Mouse (Mus musculus) E14TG2a.4 (cell line): ENCODE results near the gene Ier2.
A peak's percentile ranks its signal among the peaks of the same experiment; 100 is the strongest.

Source experiments
- H3K27me3 ChIP-seq: 2 replicates; pipeline ENCODE4 v1.6.1; 2014; ENCODE audit warnings: low read length, control low read depth; ENCODE audit not compliant: insufficient read depth
- H3K36me3 ChIP-seq: 2 replicates; pipeline ENCODE4 v1.6.1; 2014; ENCODE audit warnings: low read length, control low read depth; ENCODE audit not compliant: insufficient read depth
- H3K4me1 ChIP-seq: replicated peaks from 2 replicates; pipeline ENCODE4 v1.6.1; 2014; ENCODE audit warnings: low read depth, low read length, control low read depth
- H3K4me3 ChIP-seq: replicated peaks from 2 replicates; pipeline ENCODE4 v1.5.1; 2014; ENCODE audit warnings: mild to moderate bottlenecking, low read length
- H3K9me3 ChIP-seq: 2 replicates; pipeline ENCODE4 v1.6.1; 2014; ENCODE audit warnings: low read length, control low read depth
- CTCF ChIP-seq: conservative IDR thresholded peaks from 2 replicates; pipeline ENCODE4 v1.5.1; 2014; ENCODE audit warnings: low read length
- NANOG ChIP-seq: IDR thresholded peaks from 2 replicates; pipeline ENCODE4 v1.6.1; 2014; ENCODE audit warnings: borderline replicate concordance, low read length, mixed read lengths
- POU5F1 ChIP-seq: IDR thresholded peaks from 2 replicates; pipeline ENCODE4 v1.6.1; 2014; ENCODE audit warnings: low read length, borderline replicate concordance

Ier2 gene

DNA sequence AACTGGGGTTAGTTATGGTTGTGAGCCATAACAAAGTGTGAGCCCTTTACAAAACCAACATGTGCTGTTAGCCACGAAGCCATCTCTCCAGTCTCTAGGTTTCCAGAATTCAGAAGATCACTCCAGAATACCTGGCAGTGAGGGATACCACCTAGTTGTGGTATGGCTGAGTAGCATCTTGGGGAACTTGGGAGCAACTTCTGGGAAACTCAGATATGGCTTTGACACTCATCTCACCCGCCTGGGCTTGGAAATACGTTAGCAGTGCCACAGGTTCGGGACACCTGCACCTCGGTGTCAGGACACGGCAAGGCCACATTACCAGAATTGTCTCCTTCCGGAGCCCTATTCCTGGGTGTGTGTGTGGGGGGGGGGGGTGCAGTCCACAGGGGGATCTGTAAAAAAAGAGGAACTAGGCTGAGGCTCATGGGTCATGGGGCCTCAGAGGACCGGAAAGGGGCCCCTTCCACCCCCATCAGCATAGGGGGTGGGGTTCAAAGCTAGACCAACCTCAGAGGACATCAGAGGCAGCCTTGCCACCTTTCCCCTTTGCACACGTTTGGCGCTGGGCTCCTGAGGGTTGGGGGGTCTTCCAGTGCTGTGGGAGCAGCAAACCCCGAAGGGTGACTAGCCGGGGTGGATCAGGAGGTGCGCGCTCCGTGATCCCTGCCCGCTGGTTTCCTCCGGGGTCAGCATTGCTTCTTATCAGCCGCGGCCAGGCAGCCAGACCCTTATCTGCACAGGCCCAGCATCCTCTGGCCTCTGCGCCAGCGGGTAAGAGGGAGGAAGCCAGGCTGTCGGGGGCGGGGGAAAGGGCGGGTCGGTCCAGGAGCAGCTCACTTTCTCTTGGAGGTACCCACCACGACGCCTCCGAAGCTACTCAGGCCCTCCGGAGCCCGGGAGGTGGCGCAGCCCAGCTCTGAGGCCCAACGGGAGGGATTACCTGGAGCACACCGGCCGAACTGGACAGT, 38.6 kb upstream of the Ier2 start, which contains the start of gene Lyl1:
TSS of gene Lyl1 (plus strand) at position 517 of the 971 bp plus-strand sequence.
- Histone ChIP-seq H3K36me3 (peaks cover 41% of the 10 kb centered on the region), H3K4me3 (peak within 1 kb of the TSS; percentile 64), H3K4me1 (peaks cover 70% of the 10 kb centered on the region), H3K9me3 (no peaks in the 10 kb centered on the region), H3K27me3 (peaks cover 49% of the 10 kb centered on the region)
- TF ChIP-seq POU5F1 (no peak), CTCF (no peak), NANOG (no peak)

GRCm38 (mm10) chr8:84700526-84700925, 37.9 kb upstream of the Ier2 start:
- no peak for TF ChIP-seq NANOG
- no peak for TF ChIP-seq CTCF
- TF ChIP-seq POU5F1 = no peak
- H3K27me3 ChIP-seq = peaks cover 43% of the 10 kb centered on the region
- H3K36me3 ChIP-seq = peaks cover 48% of the 10 kb centered on the region
- H3K4me1 ChIP-seq = peaks cover 70% of the 10 kb centered on the region
- H3K9me3 ChIP-seq = no peaks in the 10 kb centered on the region
- H3K4me3 ChIP-seq = no peak overlapping the region

DNA sequence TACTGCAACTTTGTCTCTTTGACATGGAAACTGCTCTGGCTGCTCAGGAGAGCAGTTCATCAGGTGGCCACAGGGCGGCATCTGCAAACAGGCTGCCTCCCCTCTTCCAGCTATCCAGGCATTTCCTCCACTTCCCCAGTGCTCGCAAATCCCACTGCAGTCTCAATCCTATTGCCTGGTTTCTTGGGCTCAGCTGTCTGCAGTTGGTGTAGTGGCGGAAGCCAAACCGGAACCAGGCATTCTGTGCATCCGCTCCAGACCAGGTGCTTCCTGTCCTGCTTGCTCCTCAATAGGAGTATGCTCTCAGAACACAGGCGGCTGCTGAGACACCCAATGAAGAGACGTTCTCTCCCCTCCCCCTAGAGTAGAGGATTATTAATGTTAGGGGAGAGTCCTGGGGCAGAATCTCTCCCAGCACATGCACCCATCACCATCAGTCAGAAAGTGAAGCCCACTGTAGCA, 37.2 kb upstream of the Ier2 start:
- peaks cover 70% of the 10 kb centered on the region for H3K4me1 ChIP-seq
- H3K36me3 ChIP-seq = peaks cover 55% of the 10 kb centered on the region
- TF ChIP-seq POU5F1 (no peak), CTCF (peak; percentile 80)
- H3K27me3 ChIP-seq = peaks cover 37% of the 10 kb centered on the region
- H3K9me3 ChIP-seq = no peaks in the 10 kb centered on the region
- no peak overlapping the region for H3K4me3 ChIP-seq

DNA sequence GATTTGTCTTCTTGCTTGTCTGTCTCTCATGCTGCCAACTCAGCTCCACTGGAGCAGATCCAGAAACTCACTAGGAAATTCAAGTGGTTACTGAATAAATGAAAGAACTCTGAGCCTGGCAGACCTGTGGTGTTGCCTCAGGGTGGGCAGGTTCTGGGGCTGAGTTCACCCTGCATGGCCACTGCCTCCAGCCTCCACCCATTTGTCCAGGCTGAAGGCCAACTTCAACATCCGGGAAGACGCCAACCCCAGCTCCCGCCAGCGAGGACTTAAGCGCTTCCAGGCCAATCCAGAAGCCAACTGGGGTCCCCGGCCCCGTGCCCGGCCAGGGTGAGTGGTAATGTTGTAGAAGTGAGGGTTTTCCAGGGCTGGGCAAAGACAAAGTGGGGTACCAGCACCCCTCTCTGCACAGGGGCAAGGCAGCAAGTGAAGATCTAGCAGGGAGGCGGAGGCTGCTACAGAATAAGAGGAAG, 36.3 kb upstream of the Ier2 start:
- Histone ChIP-seq H3K9me3 (no peaks in the 10 kb centered on the region), H3K4me3 (no peak overlapping the region), H3K4me1 (peaks cover 71% of the 10 kb centered on the region), H3K36me3 (peaks cover 64% of the 10 kb centered on the region), H3K27me3 (peaks cover 27% of the 10 kb centered on the region)
- TF ChIP-seq POU5F1 = no peak
- no peak for TF ChIP-seq CTCF
- TF ChIP-seq NANOG = no peak

DNA sequence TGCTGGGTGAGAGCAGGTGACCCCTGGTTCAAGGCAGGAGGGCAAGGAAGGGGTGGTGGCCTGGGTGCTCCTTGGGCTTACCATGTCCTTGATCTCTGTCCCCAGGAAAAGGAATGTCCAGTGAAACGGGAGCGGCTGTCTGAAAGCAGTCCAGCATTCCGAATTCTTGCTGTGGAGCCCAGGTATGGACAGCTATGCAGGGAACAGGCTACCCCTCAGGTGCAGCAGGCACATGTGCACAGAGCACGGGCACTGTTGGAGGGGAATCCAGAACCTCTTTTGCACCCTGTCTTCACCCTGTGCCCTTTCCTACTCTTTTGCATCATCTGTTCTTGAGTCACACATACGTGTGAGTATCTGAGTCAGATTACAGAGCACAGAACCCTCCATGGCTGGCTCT, 35.6 kb upstream of the Ier2 start:
- TF ChIP-seq CTCF = no peak
- no peak for TF ChIP-seq NANOG
- TF ChIP-seq POU5F1 = no peak
- H3K9me3 ChIP-seq = no peaks in the 10 kb centered on the region
- H3K4me3 ChIP-seq = no peak overlapping the region
- H3K36me3 ChIP-seq = peaks cover 71% of the 10 kb centered on the region
- peaks cover 21% of the 10 kb centered on the region for H3K27me3 ChIP-seq
- H3K4me1 ChIP-seq = peaks cover 70% of the 10 kb centered on the region

DNA sequence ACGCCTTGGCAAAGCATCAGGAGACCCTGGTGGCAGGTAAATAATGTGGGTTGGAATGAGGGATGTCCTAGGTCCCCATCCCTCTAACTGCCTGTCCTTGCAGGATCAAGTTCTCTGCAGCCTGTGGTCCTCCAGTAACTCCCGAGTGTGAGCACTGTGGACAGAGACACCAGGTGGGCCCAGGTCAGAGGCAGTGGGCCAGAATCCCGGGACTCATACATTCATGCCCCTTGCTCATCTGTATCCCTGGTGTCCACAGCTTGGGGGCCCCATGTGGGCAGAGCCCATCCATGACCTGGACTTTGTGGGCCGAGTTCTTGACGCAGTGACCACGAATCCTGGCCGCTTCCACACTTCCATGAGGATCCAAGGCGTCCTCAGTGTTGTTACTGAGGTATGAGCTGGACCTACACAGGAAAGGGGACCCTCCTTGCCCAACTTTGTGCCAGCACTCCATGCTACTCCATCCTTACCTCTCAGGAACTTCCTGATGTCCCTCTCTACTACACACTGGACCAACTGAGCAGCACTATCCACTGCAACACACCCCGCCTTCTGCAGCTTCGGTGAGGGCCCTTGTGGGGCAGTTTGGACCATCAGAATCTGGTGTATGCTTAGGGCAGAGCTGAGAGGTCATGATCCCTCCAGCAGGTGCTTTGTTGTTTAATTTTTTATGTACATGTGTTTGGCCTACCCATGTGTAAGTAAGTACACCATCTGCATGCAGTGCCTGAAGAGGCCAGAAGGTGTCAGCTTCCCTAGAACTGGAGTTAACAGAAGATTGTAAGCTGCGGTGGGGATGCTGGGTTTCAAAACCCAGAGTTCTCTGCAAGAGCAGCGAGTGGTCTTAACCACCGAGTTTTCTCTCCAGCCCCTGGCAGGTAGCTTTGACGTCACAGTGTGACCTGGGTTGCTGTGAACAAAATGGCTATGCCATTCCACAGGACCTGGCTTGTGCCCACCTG, 34.8 kb upstream of the Ier2 start:
- H3K27me3 ChIP-seq = peaks cover 13% of the 10 kb centered on the region
- TF ChIP-seq NANOG (no peak), CTCF (peak; percentile 48)
- H3K4me1 ChIP-seq = peaks cover 74% of the 10 kb centered on the region
- H3K36me3 ChIP-seq = peaks cover 79% of the 10 kb centered on the region
- no peaks in the 10 kb centered on the region for H3K9me3 ChIP-seq
- H3K4me3 ChIP-seq = no peak overlapping the region

DNA sequence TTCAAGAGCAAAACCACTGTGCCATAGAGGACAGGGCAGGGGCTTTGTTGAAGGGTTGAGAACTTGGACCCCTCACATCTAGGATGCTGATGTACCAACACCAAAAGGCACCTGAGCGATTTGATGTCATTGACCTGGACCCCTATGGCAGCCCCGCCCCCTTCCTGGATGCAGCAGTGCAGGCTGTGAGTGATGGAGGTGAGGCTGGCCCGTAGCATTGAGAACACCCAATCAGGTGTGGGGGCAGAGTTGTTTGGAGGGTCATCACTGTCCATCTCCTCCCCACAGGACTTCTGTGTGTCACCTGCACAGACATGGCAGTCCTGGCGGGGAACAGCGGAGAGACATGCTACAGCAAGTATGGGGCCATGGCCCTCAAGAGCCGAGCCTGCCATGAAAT, 32.5 kb upstream of the Ier2 start:
- Histone ChIP-seq H3K36me3 (peaks cover 99% of the 10 kb centered on the region), H3K27me3 (no peaks in the 10 kb centered on the region), H3K4me1 (peaks cover 71% of the 10 kb centered on the region), H3K9me3 (no peaks in the 10 kb centered on the region), H3K4me3 (no peak overlapping the region)
- TF ChIP-seq NANOG (no peak), POU5F1 (no peak), CTCF (no peak)

DNA sequence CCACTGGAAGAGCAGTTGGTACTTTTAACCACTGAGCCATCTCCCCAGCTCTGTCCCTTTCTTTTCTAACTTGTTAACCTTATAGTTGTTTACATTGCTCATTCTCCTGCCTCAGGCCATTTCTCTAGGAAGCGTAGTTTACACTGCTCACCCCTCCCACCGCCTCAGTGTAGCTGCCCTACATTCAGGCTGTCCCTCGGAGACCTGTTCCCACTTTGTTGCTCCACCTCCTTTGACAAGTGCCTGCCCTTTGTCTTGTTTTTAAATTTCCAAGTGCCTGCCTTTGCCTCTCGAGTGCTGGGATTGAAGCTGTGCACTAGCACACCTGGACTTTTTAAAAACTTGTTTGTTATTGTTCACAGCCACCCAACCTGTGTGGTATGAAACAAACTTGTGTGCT, 30.7 kb upstream of the Ier2 start:
- H3K4me1 ChIP-seq = peaks cover 68% of the 10 kb centered on the region
- peaks cover 83% of the 10 kb centered on the region for H3K36me3 ChIP-seq
- no peaks in the 10 kb centered on the region for H3K9me3 ChIP-seq
- no peak overlapping the region for H3K4me3 ChIP-seq
- TF ChIP-seq CTCF (no peak), NANOG (no peak)
- H3K27me3 ChIP-seq = no peaks in the 10 kb centered on the region
